In the genomic region with DNA sequence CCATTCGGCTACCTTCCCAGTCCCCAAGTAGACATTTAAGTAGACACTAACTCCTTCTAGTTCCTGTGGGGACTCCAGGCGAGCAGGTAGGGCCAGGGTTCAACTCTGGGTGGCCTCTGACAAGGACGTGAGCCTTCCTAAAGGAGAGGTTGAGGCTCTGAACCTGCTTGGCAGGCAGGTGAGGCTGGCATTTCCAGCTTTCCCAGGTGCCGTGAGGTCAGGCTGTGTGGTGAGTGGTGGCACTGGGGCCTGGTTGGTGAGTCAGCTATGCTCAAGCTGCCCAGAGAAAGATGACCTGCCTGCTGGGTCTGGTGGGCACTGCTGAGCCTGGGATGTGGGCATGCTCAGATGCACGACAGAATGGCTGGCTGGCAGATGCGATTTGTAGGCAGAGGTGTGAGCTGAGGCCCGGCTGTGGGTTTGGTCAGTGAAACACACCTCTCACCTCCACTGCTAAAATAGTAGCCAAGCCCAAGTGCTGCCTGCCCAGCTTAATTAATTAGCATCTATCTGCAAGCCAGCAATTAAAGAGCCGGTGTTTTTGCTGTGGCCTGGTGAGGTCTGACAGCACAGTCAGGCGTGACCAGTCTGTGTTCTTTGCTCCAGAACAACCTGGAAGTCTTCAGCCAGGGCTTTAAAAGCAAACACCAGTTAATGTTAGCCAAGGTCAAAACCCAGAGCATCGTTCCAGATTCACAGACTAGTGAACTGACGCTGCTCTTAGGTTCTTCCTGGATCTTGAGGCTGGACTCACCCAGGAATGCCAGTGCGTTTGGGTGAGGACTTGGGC, we compare ENCODE assay signal across 19 mouse cellular contexts. TPM values are rescaled to one million over a fixed set of nuclear protein-coding genes. Genes with fewer than 3 reads are reported as not detected.
A peak's percentile ranks its signal among the peaks of the same experiment; 100 is the strongest.
DNase-seq lines count a peak whose midpoint lies in the region; ATAC-seq lines count a peak whose summit lies in the region.
"Had no signal": no experiment of that assay in that cellular context is flagged by ENCODE, and none has a peak within 500 bp of the region (broad histone marks: within the 10 kb centered on the region; RNA-seq: fewer than 3 reads in every experiment).

No protein-coding gene starts in this region.

- ATAC-seq in heart, embryonic 13.5 days (ENCODE audit: extremely low read depth, insufficient number of reproducible peaks, low FRiP score, low TSS enrichment), result no peak
- ATAC-seq: forebrain, embryonic 14.5 days had no signal

- H3K4me3 ChIP-seq in heart, embryonic 13.5 days, result no peak overlapping the region
- H3K4me3 ChIP-seq: hindbrain, embryonic 15.5 days; limb, embryonic 13.5 days had no signal

- intact Hi-C loops in gastrocnemius, postnatal 36 days (cut with DNase I), result no loop called here

- peak overlapping the region; percentile 29; the same call in 1 of the 2 replicates for H3K9ac ChIP-seq in heart, embryonic 13.5 days
- H3K9ac ChIP-seq: hindbrain, embryonic 15.5 days; limb, embryonic 13.5 days had no signal

- peaks cover 5% of the 10 kb centered on the region for H3K36me3 ChIP-seq in heart, embryonic 13.5 days

- no peak overlapping the region for H3K4me2 ChIP-seq in heart, embryonic 13.5 days
- H3K4me2 ChIP-seq: hindbrain, embryonic 15.5 days; limb, embryonic 13.5 days; midbrain, embryonic 11.5 days had no signal

- no peaks in the 10 kb centered on the region for H3K9me3 ChIP-seq in heart, embryonic 13.5 days
- H3K9me3 ChIP-seq: hindbrain, embryonic 15.5 days; limb, embryonic 13.5 days had no signal

- 67% methylated on average over 12 of the region's 12 CpGs for WGBS in heart, embryonic 13.5 days

- DNase-seq in heart, adult 11 months, result no peak
- peak; percentile 68 for DNase-seq in urinary bladder, postnatal 14 days (ENCODE audit: low spot score)
- no peak for DNase-seq in urinary bladder, postnatal 10 days (ENCODE audit: low spot score)
- DNase-seq in kidney, postnatal 36 days, result peak; percentile 56 to 67
- peak; percentile 46 to 70 for DNase-seq in urinary bladder, postnatal 36 days (ENCODE audit: low spot score in 2 of 2)
- DNase-seq in gastrocnemius, postnatal 36 days, result no peak
- DNase-seq in spleen, postnatal 14 days (ENCODE audit: low spot score in 2 of 2), result no peak
- DNase-seq: adrenal gland, adult 2 months; B cell, adult 2 months; cerebellum, adult 9-10 months; heart, postnatal 14 days; right cerebral cortex, adult 18-20 months; thymus, postnatal 36 days had no signal

- H3K27ac ChIP-seq in heart, embryonic 13.5 days (replicated peaks), result no peak overlapping the region
- H3K27ac ChIP-seq: hindbrain, embryonic 15.5 days; limb, embryonic 13.5 days had no signal

- no peaks in the 10 kb centered on the region for H3K27me3 ChIP-seq in heart, embryonic 13.5 days (replicated peaks)
- H3K27me3 ChIP-seq: hindbrain, embryonic 15.5 days; limb, embryonic 13.5 days had no signal

- peaks cover 63% of the 10 kb centered on the region for H3K4me1 ChIP-seq in heart, embryonic 13.5 days
- H3K4me1 ChIP-seq: hindbrain, embryonic 15.5 days; limb, embryonic 13.5 days had no signal

RNA-seq across cellular contexts. Expression of gene Otub2, which starts 7.2 kb away (rescaled TPM):
- polyA plus RNA-seq in heart, embryonic 13.5 days (2015; fragmentation: Nextera tagmentation; extraction: Ambion mirVana), result 13.8 and 15.8 TPM in 2 replicates
- 1 to 10 TPM; 1.8 to 4.5 TPM for total RNA-seq in gastrocnemius, postnatal 36 days (2021)

RNA-seq across cellular contexts. Expression of gene 9330161L09Rik, which starts 11.9 kb away (rescaled TPM):
- 0.39 and 0.60 TPM in 2 replicates for polyA plus RNA-seq in heart, embryonic 13.5 days (2015; fragmentation: Nextera tagmentation; extraction: Ambion mirVana)
- total RNA-seq in gastrocnemius, postnatal 36 days (2021), result under 1 TPM in 1 of 2 experiments, not detected in 1; 0.71 TPM

RNA-seq across cellular contexts. Expression of gene Ddx24, which starts 29.9 kb away (rescaled TPM):
- 77.4 and 78.3 TPM in 2 replicates for polyA plus RNA-seq in heart, embryonic 13.5 days (2015; fragmentation: Nextera tagmentation; extraction: Ambion mirVana)
- 10 to 100 TPM; 51.2 to 66.7 TPM for total RNA-seq in gastrocnemius, postnatal 36 days (2021)

RNA-seq across cellular contexts. Expression of gene Ifi27, which starts 38.3 kb away (rescaled TPM):
- 32.9 and 33.9 TPM in 2 replicates for polyA plus RNA-seq in heart, embryonic 13.5 days (2015; fragmentation: Nextera tagmentation; extraction: Ambion mirVana)
- 10 to 100 TPM; 48.9 to 70.6 TPM for total RNA-seq in gastrocnemius, postnatal 36 days (2021)

RNA-seq across cellular contexts. Expression of gene Asb2, which starts 39.9 kb away (rescaled TPM):
- 164 and 183 TPM in 2 replicates for polyA plus RNA-seq in heart, embryonic 13.5 days (2015; fragmentation: Nextera tagmentation; extraction: Ambion mirVana)
- 100 to 1,000 TPM; 344 to 526 TPM for total RNA-seq in gastrocnemius, postnatal 36 days (2021)
- total RNA-seq: neutrophil, adult 5-6 weeks had no signal

Comparison
In these comparisons a context has a peak if more than half of its experiments do, and no peak if none do; other contexts are left out.
1. DNase-seq: peak in urinary bladder, postnatal 14 days (single experiment), kidney, postnatal 36 days (2 of 2) and urinary bladder, postnatal 36 days (2 of 2); none in heart, adult 11 months (single experiment), urinary bladder, postnatal 10 days (single experiment), gastrocnemius, postnatal 36 days (0 of 2) and spleen, postnatal 14 days (0 of 2).